Mouse (Mus musculus) G1E (cell line): ENCODE results near the gene Eif1ax.

Source experiments
- CTCF ChIP-seq: IDR thresholded peaks from 2 replicates; pipeline ENCODE4 v1.5.1; 2012; ENCODE audit warnings: low read depth, low read length, inconsistent platforms, mixed read lengths
- GATA1 ChIP-seq: IDR thresholded peaks from 2 replicates; pipeline ENCODE4 v1.6.1; 2012; ENCODE audit warnings: borderline replicate concordance, low read length, inconsistent platforms, mixed read lengths
- GATA2 ChIP-seq: IDR thresholded peaks from 2 replicates; pipeline ENCODE4 v1.6.1; 2012; ENCODE audit warnings: low read depth, low read length, inconsistent platforms, borderline replicate concordance
- POLR2AphosphoS5 ChIP-seq: IDR thresholded peaks from 2 replicates; pipeline ENCODE4 v1.6.1; 2012; ENCODE audit warnings: low read depth, low read length, inconsistent platforms; ENCODE audit not compliant: insufficient replicate concordance
- TAL1 ChIP-seq: conservative IDR thresholded peaks from 2 replicates; pipeline ENCODE4 v1.6.1; 2012; ENCODE audit warnings: low read depth, low read length, inconsistent platforms, mixed read lengths

GRCm38 (mm10) chrX:159414829-159415673 is 43.1 kb downstream of the Eif1ax start:
- no peak for TF ChIP-seq CTCF
- no peak for TF ChIP-seq POLR2AphosphoS5
- TF ChIP-seq GATA1 = no peak
- TF ChIP-seq TAL1 = no peak
- TF ChIP-seq GATA2 = no peak
